Mouse (Mus musculus): Measurements from ENCODE around the gene Pycr1.

DNA sequence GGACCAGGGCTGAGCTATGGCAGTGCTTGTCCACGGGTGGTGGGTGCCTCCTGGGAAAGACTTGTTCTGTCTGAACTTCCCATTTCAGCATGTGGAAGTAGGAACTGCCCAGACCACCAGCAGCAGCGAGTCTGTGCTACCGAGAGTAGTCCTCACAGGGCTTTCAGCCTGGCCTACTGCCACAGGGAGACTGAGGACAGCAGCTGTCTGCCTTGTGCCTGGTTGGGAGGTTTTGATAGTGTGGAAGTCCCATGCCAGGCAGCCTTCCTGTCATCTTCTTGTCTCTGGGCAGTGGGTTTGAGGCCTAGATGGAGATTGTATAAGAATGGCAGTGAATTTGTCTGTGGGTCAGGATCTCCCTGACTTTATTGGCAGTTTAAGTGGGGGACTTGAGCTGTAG is 45.8 kb upstream of the Pycr1 start:
- no peak for TF ChIP-seq CTCF (IDR thresholded peaks at IDR 0.05; ENCODE audit: borderline replicate concordance, insufficient read depth, low read depth, low read length)
- no peak for TF ChIP-seq POLR2A (IDR thresholded peaks at IDR 0.05; ENCODE audit: borderline replicate concordance, insufficient read depth, low read length)

Data from cerebellum, adult 2 months (tissue).